Mouse (Mus musculus): ENCODE data around the gene Htra3. TPM values are rescaled to one million over a fixed set of nuclear protein-coding genes. Genes with fewer than 3 reads are reported as not detected.

Htra3 gene
- total and polyA plus RNA-seq, 2 experiments from 2014 or later: 13.2 to 16.4 TPM

DNA sequence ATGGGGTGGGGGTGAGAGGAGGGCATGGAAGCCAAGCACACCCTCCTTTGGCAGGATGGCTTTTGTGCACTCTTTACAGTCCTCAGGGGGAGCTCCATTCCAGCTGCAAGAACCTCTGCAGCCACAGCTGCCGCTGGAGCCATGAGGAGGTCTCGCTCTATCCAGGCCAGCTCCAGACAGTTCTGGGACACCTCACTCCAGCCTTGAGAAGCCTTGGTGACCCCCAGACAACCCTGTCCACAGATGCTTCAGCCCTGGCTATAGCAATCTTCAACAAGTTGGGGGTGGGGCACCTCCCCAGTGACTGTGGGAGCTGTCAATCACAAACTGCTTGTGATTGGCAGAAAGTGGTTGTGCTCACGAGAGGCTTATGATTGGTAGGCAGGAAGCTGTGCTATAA, 20.1 kb downstream of the Htra3 start:
- H3K36me3 ChIP-seq (ENCODE audit: insufficient read depth): no peaks in the 10 kb centered on the region
- no peaks in the 10 kb centered on the region for H3K27me3 ChIP-seq (ENCODE audit: insufficient read depth, low read length)
- no peak overlapping the region for H3K4me2 ChIP-seq (ENCODE audit: low read depth)
- no peaks in the 10 kb centered on the region for H3K9me3 ChIP-seq (ENCODE audit: low read length)
- whole genome bisulfite sequencing: 58% methylated on average over 3 of the region's 3 CpGs
- H3K4me3 ChIP-seq (ENCODE audit: low read depth, low read length): no peak overlapping the region
- H3K9ac ChIP-seq: no peak overlapping the region
- ATAC-seq: no peak
- no peaks in the 10 kb centered on the region for H3K4me1 ChIP-seq (ENCODE audit: insufficient read depth)
- H3K27ac ChIP-seq (ENCODE audit: low read depth, low read length): no peak overlapping the region
- TF ChIP-seq CTCF (IDR thresholded peaks at IDR 0.05; ENCODE audit: low read depth): no peak
- no peak for DNase-seq

DNA sequence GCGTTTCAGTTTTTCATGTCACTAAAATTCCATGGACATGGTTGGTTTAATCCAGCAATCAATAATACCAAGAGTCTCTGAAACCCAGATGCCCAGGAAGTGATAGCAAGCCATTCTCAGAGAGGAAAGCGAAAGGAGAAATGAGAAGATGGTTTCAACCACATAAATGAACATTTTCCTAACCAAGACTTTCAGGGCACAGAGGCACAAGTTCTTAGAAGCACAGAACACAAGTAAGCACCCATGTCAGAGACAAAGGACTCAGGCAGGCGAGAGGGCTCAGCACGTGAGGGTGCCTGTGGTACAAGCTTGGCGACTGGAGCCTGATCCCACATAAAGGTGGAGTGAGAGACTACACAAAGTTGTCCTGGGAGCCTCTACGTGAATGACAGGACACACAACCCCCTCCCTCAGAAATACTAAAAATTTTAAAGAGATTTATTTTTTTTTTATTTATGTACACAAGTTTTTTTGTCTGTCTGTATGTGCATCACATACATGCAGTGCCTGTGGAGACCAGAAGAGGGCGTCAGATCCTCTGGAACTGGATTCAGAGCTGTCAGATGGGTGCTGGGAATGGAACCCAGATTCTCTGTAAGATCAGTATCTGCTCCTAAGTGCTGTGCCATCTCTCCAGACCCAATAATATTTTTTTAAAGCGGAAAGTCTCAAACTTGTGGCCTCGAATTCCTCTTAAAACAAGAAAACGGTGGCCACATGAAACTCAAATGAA, 23.7 kb downstream of the Htra3 start:
- H3K27ac ChIP-seq (ENCODE audit: low read depth, low read length): no peak overlapping the region
- H3K9ac ChIP-seq: no peak overlapping the region
- WGBS: 86% methylated on average over 10 of the region's 10 CpGs
- H3K4me2 ChIP-seq (ENCODE audit: low read depth): no peak overlapping the region
- H3K4me1 ChIP-seq (ENCODE audit: insufficient read depth): no peaks in the 10 kb centered on the region
- H3K36me3 ChIP-seq (ENCODE audit: insufficient read depth): no peaks in the 10 kb centered on the region
- DNase-seq (no peak), ATAC-seq (no peak)
- TF ChIP-seq CTCF (IDR thresholded peaks at IDR 0.05; ENCODE audit: low read depth): no peak
- no peaks in the 10 kb centered on the region for H3K27me3 ChIP-seq (ENCODE audit: insufficient read depth, low read length)
- no peak overlapping the region for H3K4me3 ChIP-seq (ENCODE audit: low read depth, low read length)
- no peaks in the 10 kb centered on the region for H3K9me3 ChIP-seq (ENCODE audit: low read length)

DNA sequence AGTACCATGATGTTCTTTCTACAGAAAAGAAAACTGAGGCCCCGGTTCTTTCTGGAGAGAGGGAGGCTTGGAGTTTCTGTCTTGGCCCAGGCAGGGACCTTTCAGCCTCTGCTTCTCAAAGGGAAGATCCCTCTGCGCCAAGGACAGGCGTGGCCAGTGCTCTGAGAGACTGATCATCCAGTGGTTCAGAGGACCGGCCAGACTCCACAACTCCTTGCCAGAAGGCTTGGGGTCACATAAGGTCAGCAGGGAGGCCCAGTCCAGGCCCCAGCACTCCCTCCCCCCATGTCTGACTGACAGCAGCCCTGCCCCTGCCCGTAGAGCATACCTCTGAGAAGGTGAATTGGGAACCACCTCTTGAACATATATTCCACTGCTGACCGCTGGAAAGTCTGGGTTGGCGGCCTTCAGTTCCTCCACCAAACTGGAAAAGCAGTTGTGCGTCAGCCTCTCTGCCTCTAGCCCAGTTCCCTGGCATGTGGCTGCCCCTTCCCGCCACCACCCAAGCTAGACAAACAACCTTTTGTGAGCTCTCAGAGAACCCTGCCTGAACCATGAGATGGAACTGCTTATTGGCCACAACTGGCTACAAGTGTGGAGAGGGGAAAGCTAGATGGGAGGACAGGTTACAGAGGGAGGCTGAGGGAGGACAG, 25.7 kb downstream of the Htra3 start:
- Histone ChIP-seq H3K9ac (no peak overlapping the region), H3K4me1 (ENCODE audit: insufficient read depth) (no peaks in the 10 kb centered on the region), H3K9me3 (ENCODE audit: low read length) (no peaks in the 10 kb centered on the region), H3K4me2 (ENCODE audit: low read depth) (no peak overlapping the region), H3K36me3 (ENCODE audit: insufficient read depth) (no peaks in the 10 kb centered on the region), H3K27me3 (ENCODE audit: insufficient read depth, low read length) (no peaks in the 10 kb centered on the region), H3K27ac (ENCODE audit: low read depth, low read length) (no peak overlapping the region), H3K4me3 (ENCODE audit: low read depth, low read length) (no peak overlapping the region)
- DNase-seq (no peak), ATAC-seq (no peak)
- TF ChIP-seq CTCF (IDR thresholded peaks at IDR 0.05; ENCODE audit: low read depth): no peak
- 86% methylated on average over 9 of the region's 9 CpGs for WGBS

DNA sequence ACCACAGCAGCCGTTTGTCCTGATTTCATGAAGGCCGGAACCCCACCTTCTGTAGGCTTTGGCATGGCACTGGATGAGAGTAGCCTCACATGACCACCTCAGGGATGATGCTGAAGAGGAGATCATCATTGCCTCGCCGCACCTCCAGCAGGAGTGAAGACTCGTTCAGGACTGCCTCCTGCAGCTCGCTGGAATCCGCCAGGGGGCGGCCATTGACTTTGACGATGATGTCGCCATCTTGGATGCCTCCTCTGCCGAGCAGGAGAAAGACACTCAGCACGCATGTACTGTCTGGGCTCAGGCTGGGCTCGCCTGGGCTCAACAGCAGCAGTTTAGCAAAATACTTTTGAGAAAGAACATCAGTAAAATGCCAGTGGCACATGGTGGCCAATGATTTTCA, 26.7 kb downstream of the Htra3 start:
- DNase-seq (no peak), ATAC-seq (no peak)
- WGBS: 87% methylated on average over 13 of the region's 13 CpGs
- Histone ChIP-seq H3K4me2 (ENCODE audit: low read depth) (no peak overlapping the region), H3K4me3 (ENCODE audit: low read depth, low read length) (no peak overlapping the region), H3K9me3 (ENCODE audit: low read length) (no peaks in the 10 kb centered on the region), H3K27ac (ENCODE audit: low read depth, low read length) (no peak overlapping the region), H3K4me1 (ENCODE audit: insufficient read depth) (no peaks in the 10 kb centered on the region), H3K36me3 (ENCODE audit: insufficient read depth) (no peaks in the 10 kb centered on the region), H3K9ac (no peak overlapping the region), H3K27me3 (ENCODE audit: insufficient read depth, low read length) (no peaks in the 10 kb centered on the region)
- no peak for TF ChIP-seq CTCF (IDR thresholded peaks at IDR 0.05; ENCODE audit: low read depth)

DNA sequence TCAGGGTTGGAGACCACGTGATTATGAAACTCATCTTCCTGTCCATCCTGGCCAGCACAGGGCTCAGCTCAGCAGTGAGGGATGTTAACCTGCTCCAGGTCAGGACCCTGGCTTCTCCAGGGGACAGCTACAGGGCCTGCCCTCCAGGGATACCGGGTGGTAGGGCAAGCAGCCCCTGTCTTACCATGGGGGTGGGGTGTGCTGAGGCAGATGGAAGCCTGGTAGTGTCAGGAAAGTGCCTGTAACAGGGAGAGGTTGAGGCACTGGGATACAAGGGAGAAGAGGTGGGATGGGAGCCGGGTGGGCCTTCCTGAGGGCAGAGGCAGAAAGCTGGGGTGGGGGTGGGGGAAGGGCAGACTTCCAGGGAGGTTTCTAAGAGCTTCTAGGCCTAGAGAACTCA, 27.3 kb downstream of the Htra3 start:
- H3K4me3 ChIP-seq (ENCODE audit: low read depth, low read length): no peak overlapping the region
- H3K9me3 ChIP-seq (ENCODE audit: low read length): no peaks in the 10 kb centered on the region
- DNase-seq (no peak), ATAC-seq (no peak)
- no peak overlapping the region for H3K9ac ChIP-seq
- no peak overlapping the region for H3K4me2 ChIP-seq (ENCODE audit: low read depth)
- WGBS: 82% methylated on average over 3 of the region's 3 CpGs
- TF ChIP-seq CTCF (IDR thresholded peaks at IDR 0.05; ENCODE audit: low read depth): no peak
- no peaks in the 10 kb centered on the region for H3K4me1 ChIP-seq (ENCODE audit: insufficient read depth)
- no peaks in the 10 kb centered on the region for H3K36me3 ChIP-seq (ENCODE audit: insufficient read depth)
- no peaks in the 10 kb centered on the region for H3K27me3 ChIP-seq (ENCODE audit: insufficient read depth, low read length)
- no peak overlapping the region for H3K27ac ChIP-seq (ENCODE audit: low read depth, low read length)

DNA sequence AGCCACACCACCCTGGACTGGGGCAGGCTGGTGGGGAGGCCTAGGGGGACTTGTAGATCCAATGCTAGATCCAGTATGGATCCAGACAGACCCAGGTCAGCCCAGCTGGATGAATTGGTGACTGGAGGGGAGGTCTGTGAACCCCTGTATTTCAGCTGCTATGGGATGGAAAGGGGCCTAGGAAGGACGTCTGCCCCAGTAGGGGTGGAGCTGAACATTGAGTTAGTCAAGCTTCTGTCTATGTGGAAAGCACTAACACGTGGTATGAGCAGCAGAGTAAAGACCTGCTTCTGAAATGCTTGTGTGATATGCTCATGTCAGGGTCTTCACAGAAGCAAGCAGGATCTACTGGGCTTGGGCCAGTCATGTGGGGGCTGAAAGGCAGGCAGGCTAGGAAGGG, 31.4 kb downstream of the Htra3 start:
- no peak for DNase-seq
- TF ChIP-seq CTCF (IDR thresholded peaks at IDR 0.05; ENCODE audit: low read depth): no peak
- WGBS: 53% methylated on average over 2 of the region's 2 CpGs
- H3K27me3 ChIP-seq (ENCODE audit: insufficient read depth, low read length): no peaks in the 10 kb centered on the region
- no peak overlapping the region for H3K27ac ChIP-seq (ENCODE audit: low read depth, low read length)
- H3K4me3 ChIP-seq (ENCODE audit: low read depth, low read length): no peak overlapping the region
- H3K9ac ChIP-seq: no peak overlapping the region
- no peak for ATAC-seq
- H3K4me1 ChIP-seq (ENCODE audit: insufficient read depth): no peaks in the 10 kb centered on the region
- no peaks in the 10 kb centered on the region for H3K9me3 ChIP-seq (ENCODE audit: low read length)
- no peak overlapping the region for H3K4me2 ChIP-seq (ENCODE audit: low read depth)
- no peaks in the 10 kb centered on the region for H3K36me3 ChIP-seq (ENCODE audit: insufficient read depth)

DNA sequence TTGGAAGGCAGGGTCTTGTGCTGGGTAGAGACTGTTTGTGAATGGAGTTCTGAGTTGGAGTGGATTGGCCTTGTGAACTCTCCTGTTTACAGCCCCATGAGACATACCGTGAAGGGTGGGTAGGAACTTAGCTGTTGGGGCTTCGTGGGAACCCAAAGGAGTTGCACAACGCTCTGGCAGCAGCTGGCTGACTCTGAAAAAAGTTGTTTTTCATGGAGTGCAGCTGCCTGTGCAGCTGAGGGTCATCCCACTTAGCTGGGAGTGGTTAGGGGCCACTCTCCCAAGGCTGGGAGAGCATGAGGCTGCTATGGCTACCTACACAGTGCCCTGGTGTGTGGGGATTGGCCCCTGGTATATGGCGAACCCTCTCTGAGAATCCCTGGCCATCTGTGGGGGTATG, 32.0 kb downstream of the Htra3 start:
- no peak for TF ChIP-seq CTCF (IDR thresholded peaks at IDR 0.05; ENCODE audit: low read depth)
- Histone ChIP-seq H3K4me2 (ENCODE audit: low read depth) (no peak overlapping the region), H3K4me3 (ENCODE audit: low read depth, low read length) (no peak overlapping the region), H3K36me3 (ENCODE audit: insufficient read depth) (no peaks in the 10 kb centered on the region), H3K27ac (ENCODE audit: low read depth, low read length) (no peak overlapping the region), H3K4me1 (ENCODE audit: insufficient read depth) (no peaks in the 10 kb centered on the region), H3K9me3 (ENCODE audit: low read length) (no peaks in the 10 kb centered on the region), H3K27me3 (ENCODE audit: insufficient read depth, low read length) (no peaks in the 10 kb centered on the region), H3K9ac (no peak overlapping the region)
- WGBS: 78% methylated on average over 4 of the region's 4 CpGs
- DNase-seq: no peak
- no peak for ATAC-seq

Measured in forebrain, postnatal 0 days (tissue).